In the genomic region with DNA sequence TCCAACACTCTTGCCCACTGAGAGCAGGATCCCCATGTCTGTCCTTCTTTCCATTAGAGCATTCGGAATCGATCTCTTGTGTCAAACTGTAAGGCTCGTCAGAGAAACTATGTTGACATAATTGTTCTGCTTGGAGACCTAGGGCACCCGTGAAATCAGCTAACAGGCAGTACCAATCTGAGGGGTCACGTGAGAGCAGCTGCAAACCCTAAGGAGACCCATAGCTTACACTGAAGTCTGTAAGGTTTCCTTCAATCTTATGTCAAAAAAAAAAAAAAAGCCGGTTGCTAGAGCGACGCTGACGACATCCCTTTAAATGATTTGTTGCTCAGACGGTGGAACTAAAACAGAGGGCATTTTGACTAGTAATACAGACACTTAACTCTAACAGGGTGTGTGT, we compare ENCODE assay signal across 15 mouse cellular contexts.
"Had no signal": no experiment of that assay in that cellular context is flagged by ENCODE, and none has a peak within 500 bp of the region (broad histone marks: within the 10 kb centered on the region; RNA-seq: fewer than 3 reads in every experiment).

No protein-coding gene starts in this region.

- H3K27ac ChIP-seq: macrophage; midbrain, embryonic 13.5 days; midbrain, embryonic 15.5 days; neural tube, embryonic 12.5 days had no signal

- DNase-seq: lung, adult 18-20 months; lung, embryonic 14.5 days; lung, postnatal 14 days; lung, postnatal 36 days; right cerebral cortex, postnatal 25 days; right cerebral cortex, postnatal 4 days; spleen, adult 18-20 months; thymus, adult 18-20 months; thymus, postnatal 14 days; thymus, postnatal 36 days had no signal

- H3K27me3 ChIP-seq: megakaryocyte, embryonic 14.5 days; midbrain, embryonic 13.5 days; midbrain, embryonic 15.5 days; neural tube, embryonic 12.5 days had no signal

- H3K9ac ChIP-seq: lung, embryonic 14.5 days; midbrain, embryonic 13.5 days; midbrain, embryonic 15.5 days; neural tube, embryonic 12.5 days had no signal

- H3K4me1 ChIP-seq: megakaryocyte, embryonic 14.5 days; midbrain, embryonic 13.5 days; midbrain, embryonic 15.5 days had no signal

- H3K36me3 ChIP-seq: midbrain, embryonic 13.5 days; midbrain, embryonic 15.5 days; neural tube, embryonic 12.5 days had no signal

- H3K4me3 ChIP-seq: megakaryocyte, embryonic 14.5 days; midbrain, embryonic 13.5 days; midbrain, embryonic 15.5 days; neural tube, embryonic 12.5 days had no signal

- ATAC-seq: midbrain, embryonic 13.5 days; midbrain, embryonic 15.5 days had no signal

- H3K4me2 ChIP-seq: lung, embryonic 14.5 days; midbrain, embryonic 13.5 days; midbrain, embryonic 15.5 days; neural tube, embryonic 12.5 days had no signal

- H3K9me3 ChIP-seq: midbrain, embryonic 13.5 days; midbrain, embryonic 15.5 days had no signal
